Mouse (Mus musculus) kidney, postnatal 0 days (tissue): ENCODE measurements around the gene Rassf2. TPM values are rescaled to one million over a fixed set of nuclear protein-coding genes. Genes with fewer than 3 reads are reported as not detected.
A peak's percentile ranks its signal among the peaks of the same experiment; 100 is the strongest.

Source experiments
- ATAC-seq: fragments of 200-750 bp; cut with Nextera tagmentation; replicated peaks from 2 replicates; pipeline ENCODE4 v1.8.0; 2017; ENCODE audit warnings: low read depth, moderate number of reproducible peaks, moderate TSS enrichment, moderate library complexity; ENCODE audit not compliant: low FRiP score
- DNase-seq: peaks from one replicate; pipeline ENCODE4 v3.0.0-alpha.2; 2016; ENCODE audit warnings: low spot score
- H3K27ac ChIP-seq: fragments of 300-500 bp; sonication (generic); 2 replicates; pipeline ENCODE4 v1.5.1; 2014; ENCODE audit warnings: mild to moderate bottlenecking
- H3K27me3 ChIP-seq: fragments of 300-500 bp; sonication (generic); 2 replicates; pipeline ENCODE4 v1.6.1; 2014; ENCODE audit warnings: low read length, mixed read lengths; ENCODE audit not compliant: insufficient read depth
- H3K36me3 ChIP-seq: fragments of 300-500 bp; sonication (generic); 2 replicates; pipeline ENCODE4 v1.6.1; 2014; ENCODE audit warnings: low read length, mixed read lengths; ENCODE audit not compliant: insufficient read depth
- H3K4me1 ChIP-seq: fragments of 300-500 bp; sonication (generic); replicated peaks from 2 replicates; pipeline ENCODE4 v1.6.1; 2014; ENCODE audit warnings: antibody characterized with exemption, low read length, mixed read lengths; ENCODE audit not compliant: insufficient read depth
- H3K4me2 ChIP-seq: fragments of 300-500 bp; sonication (generic); 2 replicates; pipeline ENCODE4 v1.6.1; 2014; ENCODE audit warnings: mild to moderate bottlenecking, low read length, moderate library complexity, mixed read lengths
- H3K4me3 ChIP-seq: fragments of 300-500 bp; sonication (generic); replicated peaks from 2 replicates; pipeline ENCODE4 v1.5.1; 2014; ENCODE audit warnings: low read depth, low read length
- H3K9ac ChIP-seq: fragments of 300-500 bp; sonication (generic); 2 replicates; pipeline ENCODE4 v1.6.1; 2014; ENCODE audit warnings: low read depth, low read length
- H3K9me3 ChIP-seq: fragments of 300-500 bp; sonication (generic); replicated peaks from 2 replicates; pipeline ENCODE4 v1.6.1; 2016; ENCODE audit warnings: low read length, inconsistent platforms, mixed read lengths
- CTCF ChIP-seq: IDR thresholded peaks from 2 replicates; pipeline ENCODE4 v1.5.1; 2016; ENCODE audit warnings: antibody characterized with exemption, low read depth, mild to moderate bottlenecking, moderate library complexity
- WGBS: fragments of 180-500 bp; shearing (Covaris S2); extraction: QIAGEN DNeasy Blood & Tissue Kit; methylation state at CpG from one replicate; pipeline ENCODE4 v1.1.7; 2014; 5-methylcytosine and 5-hydroxymethylcytosine counted together
- polyA plus RNA-seq: library from polyadenylated mRNA; unstranded; fragments of >200 nt; fragmentation: Nextera tagmentation; extraction: Ambion mirVana; gene quantifications from 2 replicates; pipeline ENCODE4 v1.2.1, GENCODE M21; 2015

Rassf2 gene
- polyA plus RNA-seq, 1 experiment from 2014 or later: 3.0 TPM

DNA sequence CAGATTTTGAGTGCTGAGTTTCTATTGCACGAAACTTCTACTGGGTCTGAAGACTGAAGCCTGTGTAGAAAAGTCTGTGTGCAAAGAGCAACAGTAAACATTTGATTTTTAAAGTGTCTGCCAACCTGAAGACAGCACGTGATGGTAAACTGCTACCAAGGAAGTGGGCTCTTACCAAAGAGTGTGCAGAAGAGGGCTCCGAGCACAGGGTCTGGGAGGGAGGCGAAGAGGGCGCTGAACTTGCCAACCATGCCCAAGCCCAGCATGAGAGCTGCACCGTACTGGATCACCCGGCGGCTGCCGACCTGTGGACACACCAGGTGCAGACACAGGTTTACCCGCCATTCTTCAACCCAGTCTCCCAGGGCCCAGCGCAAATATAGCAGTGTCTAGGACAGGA, 31.8 kb upstream of the Rassf2 start:
- Histone ChIP-seq H3K27me3 (no peaks in the 10 kb centered on the region), H3K9ac (no peak overlapping the region), H3K9me3 (no peaks in the 10 kb centered on the region), H3K27ac (no peak overlapping the region), H3K4me1 (no peaks in the 10 kb centered on the region), H3K4me3 (no peak overlapping the region), H3K36me3 (0 out of 2 replicates have a peak, but pooled peaks cover 3% of the 10 kb centered on the region), H3K4me2 (no peak overlapping the region)
- DNase-seq (no peak), ATAC-seq (no peak)
- TF ChIP-seq CTCF: no peak
- 96% methylated on average over 11 of the region's 11 CpGs for WGBS

DNA sequence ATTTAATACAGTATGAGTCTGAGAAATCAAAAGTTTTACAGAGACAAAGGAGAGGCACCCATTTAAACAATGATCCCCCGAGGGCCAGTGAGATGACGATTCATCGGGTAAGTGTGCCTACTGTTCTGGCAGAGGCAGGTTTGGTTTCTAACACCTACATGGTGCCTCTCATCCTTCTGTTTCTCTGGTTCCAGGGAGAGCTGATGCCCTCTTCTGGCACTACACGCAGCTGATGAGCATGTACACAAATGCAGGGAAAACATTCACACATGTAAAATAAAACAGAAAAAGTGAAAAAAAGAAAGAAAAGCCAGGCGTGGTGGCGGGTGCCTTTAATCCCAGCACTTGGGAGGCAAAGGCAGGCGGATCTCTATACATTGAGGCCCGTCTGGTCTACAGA, 29.9 kb upstream of the Rassf2 start:
- Histone ChIP-seq H3K4me3 (no peak overlapping the region), H3K9ac (no peak overlapping the region), H3K9me3 (no peaks in the 10 kb centered on the region), H3K27me3 (no peaks in the 10 kb centered on the region), H3K4me1 (no peaks in the 10 kb centered on the region), H3K36me3 (0 out of 2 replicates have a peak, but pooled peaks cover 13% of the 10 kb centered on the region), H3K27ac (no peak overlapping the region), H3K4me2 (no peak overlapping the region)
- peak; percentile 36; the same call in 1 of the 2 replicates for TF ChIP-seq CTCF
- DNase-seq (no peak), ATAC-seq (no peak)
- WGBS: 88% methylated on average over 8 of the region's 8 CpGs

DNA sequence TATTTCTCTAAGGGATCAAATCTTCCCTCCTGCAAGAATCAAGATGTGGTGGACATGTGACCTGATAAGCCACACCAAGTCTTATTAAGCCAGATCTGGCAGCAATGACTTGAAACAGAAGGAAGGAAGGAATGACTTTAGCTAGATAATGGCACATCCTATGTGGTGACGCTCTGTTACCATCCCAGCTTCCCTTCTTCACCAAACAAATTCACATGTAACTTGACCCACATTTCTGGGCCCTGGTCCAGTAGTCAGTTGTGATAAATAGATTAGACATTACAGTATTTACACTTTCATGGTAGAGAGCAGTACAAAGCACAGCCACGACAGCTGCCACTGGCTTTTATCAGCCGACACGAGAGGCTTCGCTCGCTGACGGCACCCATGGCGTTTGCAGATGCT, 25.3 kb upstream of the Rassf2 start:
- H3K9ac ChIP-seq: no peak overlapping the region
- no peak for ATAC-seq
- H3K27me3 ChIP-seq: no peaks in the 10 kb centered on the region
- no peaks in the 10 kb centered on the region for H3K9me3 ChIP-seq
- H3K27ac ChIP-seq: no peak overlapping the region
- 0 out of 2 replicates have a peak, but pooled peaks cover 13% of the 10 kb centered on the region for H3K36me3 ChIP-seq
- H3K4me3 ChIP-seq: no peak overlapping the region
- DNase-seq: no peak
- 77% methylated on average over 8 of the region's 8 CpGs for WGBS
- H3K4me1 ChIP-seq: no peaks in the 10 kb centered on the region
- TF ChIP-seq CTCF: no peak
- H3K4me2 ChIP-seq: no peak overlapping the region

DNA sequence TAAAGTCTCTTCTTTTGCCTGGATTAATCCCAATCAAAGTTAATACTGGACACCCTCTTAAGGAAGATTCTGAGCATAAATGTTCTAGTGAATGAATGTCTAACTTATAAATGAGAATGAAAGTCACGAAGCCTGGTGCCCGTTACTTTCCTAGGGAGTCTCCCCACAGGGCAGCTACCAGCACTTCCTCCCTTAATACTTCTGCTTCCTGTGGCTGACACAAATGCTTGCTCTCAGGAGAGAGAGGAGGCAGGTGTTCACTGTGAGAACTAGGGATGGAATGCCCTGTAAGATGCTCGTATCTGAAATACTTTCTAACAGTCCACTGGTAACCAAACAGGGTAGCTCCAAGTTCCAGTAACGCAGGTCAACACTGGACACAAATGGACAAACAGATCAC, 23.8 kb upstream of the Rassf2 start:
- DNase-seq: no peak
- Histone ChIP-seq H3K9ac (no peak overlapping the region), H3K9me3 (no peaks in the 10 kb centered on the region), H3K27ac (no peak overlapping the region), H3K36me3 (0 out of 2 replicates have a peak, but pooled peaks cover 13% of the 10 kb centered on the region), H3K4me2 (no peak overlapping the region), H3K4me1 (no peaks in the 10 kb centered on the region), H3K4me3 (no peak overlapping the region), H3K27me3 (no peaks in the 10 kb centered on the region)
- WGBS: 84% methylated on average over 4 of the region's 4 CpGs
- no peak for TF ChIP-seq CTCF
- no peak for ATAC-seq

DNA sequence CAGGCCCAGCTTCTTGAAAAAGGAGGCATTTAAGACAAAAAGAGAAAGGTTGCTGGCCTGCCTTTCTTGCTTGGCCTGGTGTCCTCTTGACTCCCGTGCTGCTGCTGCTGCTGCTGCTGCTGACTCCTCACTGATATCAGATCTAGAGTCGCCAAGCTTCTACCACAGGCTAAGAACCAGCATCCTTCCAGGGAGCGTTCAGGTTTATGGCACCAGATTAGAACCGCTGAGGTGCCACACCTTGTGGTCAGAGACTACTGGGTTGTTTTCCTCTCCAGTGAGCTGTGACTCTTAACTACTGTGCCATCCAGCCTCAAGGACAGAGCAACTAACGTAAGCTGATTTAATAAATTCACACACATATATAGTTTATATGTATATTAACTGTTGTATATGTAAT, 21.7 kb upstream of the Rassf2 start:
- no peak overlapping the region for H3K4me2 ChIP-seq
- H3K27me3 ChIP-seq: no peaks in the 10 kb centered on the region
- no peak for TF ChIP-seq CTCF
- no peak for ATAC-seq
- H3K4me1 ChIP-seq: no peaks in the 10 kb centered on the region
- H3K27ac ChIP-seq: no peak overlapping the region
- H3K9ac ChIP-seq: no peak overlapping the region
- no peak for DNase-seq
- WGBS: 56% methylated on average over 5 of the region's 5 CpGs
- H3K4me3 ChIP-seq: no peak overlapping the region
- 0 out of 2 replicates have a peak, but pooled peaks cover 12% of the 10 kb centered on the region for H3K36me3 ChIP-seq
- no peaks in the 10 kb centered on the region for H3K9me3 ChIP-seq

DNA sequence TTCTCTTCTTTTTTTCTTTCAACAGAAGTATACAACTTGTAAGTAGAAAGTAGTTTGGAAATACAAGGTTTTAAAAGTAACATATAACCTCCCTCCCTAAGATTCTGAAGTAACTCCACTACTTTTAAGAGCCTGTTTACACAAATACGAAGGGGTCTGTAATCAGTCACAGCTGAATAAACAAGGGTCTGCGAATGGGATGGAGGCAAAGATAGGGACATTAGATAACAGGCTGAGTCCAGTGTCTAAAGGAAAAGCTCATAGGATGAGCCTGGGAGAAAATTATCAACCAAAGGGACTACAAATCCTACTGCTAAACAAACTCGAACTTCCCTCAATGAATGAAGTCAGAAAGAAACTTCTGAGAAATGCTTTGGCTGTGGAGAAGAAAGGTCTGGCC, 19.9 kb upstream of the Rassf2 start:
- Histone ChIP-seq H3K36me3 (0 out of 2 replicates have a peak, but pooled peaks cover 3% of the 10 kb centered on the region), H3K9ac (no peak overlapping the region), H3K27me3 (no peaks in the 10 kb centered on the region), H3K4me3 (no peak overlapping the region), H3K9me3 (no peaks in the 10 kb centered on the region), H3K4me2 (no peak overlapping the region), H3K27ac (no peak overlapping the region), H3K4me1 (no peaks in the 10 kb centered on the region)
- ATAC-seq: no peak
- WGBS: 12% methylated on average over 3 of the region's 3 CpGs
- no peak for DNase-seq
- TF ChIP-seq CTCF: no peak

DNA sequence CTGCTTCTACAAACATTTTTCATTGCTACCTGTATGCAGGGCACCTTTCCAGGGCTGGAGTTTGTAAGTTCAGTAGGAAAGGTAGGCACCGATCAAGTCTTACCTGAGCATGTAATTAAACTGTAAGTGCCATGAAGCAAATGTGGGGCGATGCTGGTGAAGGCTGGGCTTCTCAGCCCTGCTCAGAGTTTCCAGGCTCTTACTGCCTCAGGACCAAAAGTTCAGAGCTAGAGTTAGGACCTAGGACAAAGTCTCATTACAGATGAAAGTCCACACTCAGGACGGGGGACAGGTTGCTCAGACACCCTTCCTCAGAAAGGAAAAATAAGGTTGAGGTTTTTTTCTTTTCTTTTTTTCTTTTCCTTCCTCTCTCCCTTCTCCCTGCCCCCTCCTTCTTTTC, 19.4 kb upstream of the Rassf2 start:
- H3K9me3 ChIP-seq: no peaks in the 10 kb centered on the region
- H3K27me3 ChIP-seq: no peaks in the 10 kb centered on the region
- no peak for DNase-seq
- H3K4me3 ChIP-seq: no peak overlapping the region
- no peak for ATAC-seq
- no peak overlapping the region for H3K27ac ChIP-seq
- H3K36me3 ChIP-seq: 0 out of 2 replicates have a peak, but pooled peaks cover 3% of the 10 kb centered on the region
- whole genome bisulfite sequencing: 73% methylated on average over 3 of the region's 3 CpGs
- no peaks in the 10 kb centered on the region for H3K4me1 ChIP-seq
- no peak overlapping the region for H3K9ac ChIP-seq
- H3K4me2 ChIP-seq: no peak overlapping the region
- TF ChIP-seq CTCF: no peak
